Mouse (Mus musculus): ENCODE data around the gene Rbfox3. TPM values are rescaled to one million over a fixed set of nuclear protein-coding genes. Genes with fewer than 3 reads are reported as not detected.

The Rbfox3 gene
- polyA plus RNA-seq, 1 experiment from 2014 or later: 31.7 TPM

DNA sequence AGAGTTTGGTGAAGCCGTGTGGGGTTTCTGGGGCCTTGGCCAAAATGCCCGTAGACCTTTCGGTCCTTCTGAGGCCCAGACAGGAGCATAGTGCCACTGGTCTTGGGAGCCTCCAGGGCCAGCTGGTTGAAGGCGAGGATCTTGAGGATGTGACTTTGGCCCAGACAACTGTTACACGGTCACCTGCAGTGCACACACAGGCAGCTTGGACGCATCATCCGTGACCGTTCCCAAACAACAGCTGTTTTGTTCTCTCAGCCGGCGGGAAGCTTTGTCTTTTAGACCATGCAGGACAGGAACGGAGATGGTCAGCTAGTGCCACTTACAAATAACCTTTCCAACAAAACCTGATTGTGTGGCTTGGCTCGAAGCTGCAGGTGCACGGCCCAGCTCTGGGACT is 439.7 kb downstream of the Rbfox3 start:
- 57% methylated on average over 13 of the region's 13 CpGs for WGBS
- no peak overlapping the region for H3K9ac ChIP-seq (replicated peaks; ENCODE audit: low read length)

GRCm38 (mm10) chr11:118470234-118470966 is 441.0 kb downstream of the Rbfox3 start:
- no peaks in the 10 kb centered on the region for H3K27me3 ChIP-seq (ENCODE audit: control insufficient read depth, insufficient read depth, low read length)
- no peak overlapping the region for H3K9ac ChIP-seq (replicated peaks; ENCODE audit: low read length)
- H3K9me3 ChIP-seq (ENCODE audit: control insufficient read depth, low read length): no peaks in the 10 kb centered on the region
- H3K27ac ChIP-seq (replicated peaks; ENCODE audit: low read depth, low read length): peak overlapping the region; percentile 60
- WGBS: 24% methylated on average over 12 of the region's 12 CpGs
- H3K4me2 ChIP-seq (ENCODE audit: low read length): no peak overlapping the region
- no peak overlapping the region for H3K4me3 ChIP-seq (replicated peaks; ENCODE audit: low read depth, low read length)
- no peak for ATAC-seq (ENCODE audit: low FRiP score, low TSS enrichment)
- 0 out of 2 replicates have a peak, but pooled peaks cover 4% of the 10 kb centered on the region for H3K4me1 ChIP-seq (ENCODE audit: control insufficient read depth, insufficient read depth, low read length)
- peak; percentile 43 for DNase-seq
- H3K36me3 ChIP-seq (ENCODE audit: control insufficient read depth, insufficient read depth, low read length): no peaks in the 10 kb centered on the region

More for the DNA sequence above, 439.7 kb downstream of the Rbfox3 start:
- DNase-seq (no peak), ATAC-seq (ENCODE audit: low FRiP score, low TSS enrichment) (no peak)
- Histone ChIP-seq H3K4me3 (replicated peaks; ENCODE audit: low read depth, low read length) (no peak overlapping the region), H3K27me3 (ENCODE audit: control insufficient read depth, insufficient read depth, low read length) (no peaks in the 10 kb centered on the region), H3K27ac (replicated peaks; ENCODE audit: low read depth, low read length) (no peak overlapping the region), H3K9me3 (ENCODE audit: control insufficient read depth, low read length) (no peaks in the 10 kb centered on the region), H3K36me3 (ENCODE audit: control insufficient read depth, insufficient read depth, low read length) (no peaks in the 10 kb centered on the region), H3K4me1 (ENCODE audit: control insufficient read depth, insufficient read depth, low read length) (0 out of 2 replicates have a peak, but pooled peaks cover 4% of the 10 kb centered on the region), H3K4me2 (ENCODE audit: low read length) (no peak overlapping the region)

DNA sequence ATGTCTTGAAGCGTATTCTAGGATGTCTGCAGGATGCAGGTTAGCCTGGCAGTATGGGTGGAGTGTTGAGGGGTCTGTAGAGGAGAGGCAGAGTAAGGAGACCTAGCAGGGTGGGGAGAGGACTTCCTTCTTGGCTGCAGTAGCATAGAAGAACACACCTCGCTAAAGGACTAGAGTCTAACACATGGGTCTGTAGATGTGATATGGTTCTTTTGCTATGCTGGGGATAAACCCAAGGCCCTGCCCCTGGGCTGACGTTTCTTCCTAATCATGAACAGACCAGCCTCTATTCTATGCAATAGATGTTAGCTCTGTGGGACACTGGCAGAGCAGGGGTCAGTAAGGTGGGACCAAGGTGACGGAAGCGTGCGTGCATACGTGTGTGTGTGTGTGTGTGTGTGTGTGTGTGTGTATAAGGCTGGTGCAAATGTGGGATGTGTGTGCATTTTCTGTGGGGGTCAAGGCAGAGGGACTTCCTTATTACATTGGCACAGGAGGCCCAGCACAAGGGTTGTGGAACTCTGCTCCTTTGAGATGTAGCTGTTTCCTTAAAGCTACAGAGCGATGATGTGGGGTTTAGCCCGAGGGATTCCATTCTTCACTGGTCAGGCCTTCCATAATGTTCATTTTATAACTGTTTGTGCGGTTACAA is 441.8 kb downstream of the Rbfox3 start:
- H3K4me3 ChIP-seq (replicated peaks; ENCODE audit: low read depth, low read length): no peak overlapping the region
- H3K9me3 ChIP-seq (ENCODE audit: control insufficient read depth, low read length): no peaks in the 10 kb centered on the region
- no peak overlapping the region for H3K9ac ChIP-seq (replicated peaks; ENCODE audit: low read length)
- no peak overlapping the region for H3K4me2 ChIP-seq (ENCODE audit: low read length)
- no peak for ATAC-seq (ENCODE audit: low FRiP score, low TSS enrichment)
- 0 out of 2 replicates have a peak, but pooled peaks cover 4% of the 10 kb centered on the region for H3K4me1 ChIP-seq (ENCODE audit: control insufficient read depth, insufficient read depth, low read length)
- no peaks in the 10 kb centered on the region for H3K27me3 ChIP-seq (ENCODE audit: control insufficient read depth, insufficient read depth, low read length)
- 85% methylated on average over 10 of the region's 10 CpGs for WGBS
- no peaks in the 10 kb centered on the region for H3K36me3 ChIP-seq (ENCODE audit: control insufficient read depth, insufficient read depth, low read length)
- H3K27ac ChIP-seq (replicated peaks; ENCODE audit: low read depth, low read length): peak overlapping the region; percentile 45
- DNase-seq: no peak

DNA sequence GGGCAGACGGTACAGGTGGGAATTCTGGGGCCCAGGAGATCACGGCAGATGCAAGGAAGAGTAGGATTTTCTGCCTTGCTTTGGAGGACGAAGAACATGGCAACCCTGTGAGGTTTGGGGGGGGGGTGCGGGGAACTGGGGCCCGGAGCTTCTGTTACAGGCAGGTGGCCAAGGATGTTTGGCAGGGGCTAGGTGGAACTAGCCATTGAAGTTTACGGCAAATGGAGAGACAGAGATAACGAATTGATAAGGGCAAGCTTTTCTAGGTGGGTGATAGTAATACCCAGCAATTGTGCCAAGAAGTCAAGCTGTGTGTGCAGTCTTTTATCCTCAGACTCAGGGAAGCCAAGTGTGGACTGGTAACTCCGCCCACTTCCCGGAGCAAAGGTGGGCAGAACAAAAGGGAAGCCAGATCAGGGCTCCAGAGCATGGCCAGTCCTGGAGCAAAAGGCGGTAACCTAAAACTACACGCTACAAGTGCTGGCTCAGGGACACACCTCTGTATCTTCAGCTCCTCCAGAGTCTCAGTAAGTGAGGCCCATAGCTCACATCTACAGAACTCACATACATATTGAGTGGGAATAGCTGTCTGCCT is 443.9 kb downstream of the Rbfox3 start:
- no peak for ATAC-seq (ENCODE audit: low FRiP score, low TSS enrichment)

GRCm38 (mm10) chr11:118460280-118460679 is 451.1 kb downstream of the Rbfox3 start:
- no peak for DNase-seq
- Histone ChIP-seq H3K4me2 (ENCODE audit: low read length) (no peak overlapping the region), H3K27me3 (ENCODE audit: control insufficient read depth, insufficient read depth, low read length) (no peaks in the 10 kb centered on the region), H3K36me3 (ENCODE audit: control insufficient read depth, insufficient read depth, low read length) (no peaks in the 10 kb centered on the region), H3K9me3 (ENCODE audit: control insufficient read depth, low read length) (0 out of 2 replicates have a peak, but pooled peaks cover 3% of the 10 kb centered on the region), H3K4me1 (ENCODE audit: control insufficient read depth, insufficient read depth, low read length) (no peaks in the 10 kb centered on the region), H3K9ac (replicated peaks; ENCODE audit: low read length) (no peak overlapping the region), H3K4me3 (replicated peaks; ENCODE audit: low read depth, low read length) (no peak overlapping the region), H3K27ac (replicated peaks; ENCODE audit: low read depth, low read length) (no peak overlapping the region)
- no peak for ATAC-seq (ENCODE audit: low FRiP score, low TSS enrichment)
- 61% methylated on average over 6 of the region's 6 CpGs for WGBS

More for the DNA sequence above, 443.9 kb downstream of the Rbfox3 start:
- DNase-seq: no peak
- H3K27me3 ChIP-seq (ENCODE audit: control insufficient read depth, insufficient read depth, low read length): no peaks in the 10 kb centered on the region
- no peaks in the 10 kb centered on the region for H3K36me3 ChIP-seq (ENCODE audit: control insufficient read depth, insufficient read depth, low read length)
- no peak overlapping the region for H3K9ac ChIP-seq (replicated peaks; ENCODE audit: low read length)
- no peak overlapping the region for H3K27ac ChIP-seq (replicated peaks; ENCODE audit: low read depth, low read length)
- no peak overlapping the region for H3K4me3 ChIP-seq (replicated peaks; ENCODE audit: low read depth, low read length)
- 0 out of 2 replicates have a peak, but pooled peaks cover 4% of the 10 kb centered on the region for H3K4me1 ChIP-seq (ENCODE audit: control insufficient read depth, insufficient read depth, low read length)
- WGBS: 46% methylated on average over 11 of the region's 11 CpGs
- no peak overlapping the region for H3K4me2 ChIP-seq (ENCODE audit: low read length)
- no peaks in the 10 kb centered on the region for H3K9me3 ChIP-seq (ENCODE audit: control insufficient read depth, low read length)

- DNase-seq: no peak
- H3K27me3 ChIP-seq (ENCODE audit: control insufficient read depth, insufficient read depth, low read length): no peaks in the 10 kb centered on the region
- 84% methylated on average over 4 of the region's 4 CpGs for WGBS
These were observed 451.9 kb downstream of the Rbfox3 start for GRCm38 (mm10) chr11:118459536-118459935.

DNA sequence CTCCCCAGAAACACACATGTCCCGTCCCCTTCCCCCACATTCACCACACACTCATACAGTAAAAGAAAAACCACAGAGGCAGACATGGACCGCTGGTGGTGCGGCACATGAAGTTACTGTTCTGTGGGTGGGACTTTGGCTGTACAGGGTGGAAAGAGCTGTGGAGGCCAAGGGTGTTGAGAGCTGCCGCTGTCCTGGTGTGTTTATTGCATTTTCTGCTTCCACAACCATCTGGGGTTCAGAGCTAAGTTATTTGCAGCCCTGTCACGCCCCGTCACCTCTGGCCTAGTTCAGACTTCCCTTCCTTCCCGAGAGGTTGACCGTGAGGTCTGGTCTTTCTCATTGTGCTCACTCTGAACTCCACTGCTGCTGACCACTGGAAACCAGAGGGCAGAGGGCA is 452.3 kb downstream of the Rbfox3 start:
- H3K9me3 ChIP-seq (ENCODE audit: control insufficient read depth, low read length): 0 out of 2 replicates have a peak, but pooled peaks cover 3% of the 10 kb centered on the region
- no peak overlapping the region for H3K27ac ChIP-seq (replicated peaks; ENCODE audit: low read depth, low read length)
- H3K27me3 ChIP-seq (ENCODE audit: control insufficient read depth, insufficient read depth, low read length): no peaks in the 10 kb centered on the region
- ATAC-seq (ENCODE audit: low FRiP score, low TSS enrichment) (no peak), DNase-seq (no peak)
- H3K4me3 ChIP-seq (replicated peaks; ENCODE audit: low read depth, low read length): no peak overlapping the region
- H3K4me1 ChIP-seq (ENCODE audit: control insufficient read depth, insufficient read depth, low read length): no peaks in the 10 kb centered on the region
- WGBS: 60% methylated on average over 8 of the region's 8 CpGs
- no peaks in the 10 kb centered on the region for H3K36me3 ChIP-seq (ENCODE audit: control insufficient read depth, insufficient read depth, low read length)
- no peak overlapping the region for H3K9ac ChIP-seq (replicated peaks; ENCODE audit: low read length)
- no peak overlapping the region for H3K4me2 ChIP-seq (ENCODE audit: low read length)

More at GRCm38 (mm10) chr11:118459536-118459935, 451.9 kb downstream of the Rbfox3 start:
- Histone ChIP-seq H3K4me1 (ENCODE audit: control insufficient read depth, insufficient read depth, low read length) (no peaks in the 10 kb centered on the region), H3K9ac (replicated peaks; ENCODE audit: low read length) (no peak overlapping the region), H3K4me3 (replicated peaks; ENCODE audit: low read depth, low read length) (no peak overlapping the region), H3K27ac (replicated peaks; ENCODE audit: low read depth, low read length) (no peak overlapping the region), H3K9me3 (ENCODE audit: control insufficient read depth, low read length) (0 out of 2 replicates have a peak, but pooled peaks cover 3% of the 10 kb centered on the region), H3K36me3 (ENCODE audit: control insufficient read depth, insufficient read depth, low read length) (no peaks in the 10 kb centered on the region), H3K4me2 (ENCODE audit: low read length) (no peak overlapping the region)
- no peak for ATAC-seq (ENCODE audit: low FRiP score, low TSS enrichment)

- no peaks in the 10 kb centered on the region for H3K27me3 ChIP-seq (ENCODE audit: control insufficient read depth, insufficient read depth, low read length)
- ATAC-seq (ENCODE audit: low FRiP score, low TSS enrichment) (no peak), DNase-seq (no peak)
- no peak overlapping the region for H3K4me2 ChIP-seq (ENCODE audit: low read length)
- no peaks in the 10 kb centered on the region for H3K36me3 ChIP-seq (ENCODE audit: control insufficient read depth, insufficient read depth, low read length)
- no peak overlapping the region for H3K27ac ChIP-seq (replicated peaks; ENCODE audit: low read depth, low read length)
- no peak overlapping the region for H3K9ac ChIP-seq (replicated peaks; ENCODE audit: low read length)
- 0 out of 2 replicates have a peak, but pooled peaks cover 3% of the 10 kb centered on the region for H3K9me3 ChIP-seq (ENCODE audit: control insufficient read depth, low read length)
- H3K4me1 ChIP-seq (ENCODE audit: control insufficient read depth, insufficient read depth, low read length): no peaks in the 10 kb centered on the region
- WGBS: 82% methylated on average over 11 of the region's 11 CpGs
- no peak overlapping the region for H3K4me3 ChIP-seq (replicated peaks; ENCODE audit: low read depth, low read length)
These were observed 454.5 kb downstream of the Rbfox3 start for GRCm38 (mm10) chr11:118456937-118457336.
